Mouse (Mus musculus): ENCODE results near the gene Diexf.

GRCm38 (mm10) chr1:193054401-193054800, 75.7 kb downstream of the Diexf start:
- TF ChIP-seq USF1 (IDR thresholded peaks at IDR 0.05; ENCODE audit: low read depth) (no peak), POLR2A (IDR thresholded peaks at IDR 0.05; ENCODE audit: insufficient read length, low read depth) (no peak), E2F4 (IDR thresholded peaks at IDR 0.05; ENCODE audit: insufficient read depth) (no peak), CEBPB (IDR thresholded peaks at IDR 0.05; ENCODE audit: insufficient read depth, poor library complexity, severe bottlenecking) (no peak), REST (IDR thresholded peaks at IDR 0.05; ENCODE audit: insufficient read depth, insufficient read length) (no peak), MAX (IDR thresholded peaks at IDR 0.05; ENCODE audit: low read depth) (no peak), POLR2AphosphoS2 (IDR thresholded peaks at IDR 0.05; ENCODE audit: insufficient read length, low read depth) (no peak), TCF12 (IDR thresholded peaks at IDR 0.05; ENCODE audit: insufficient read depth, poor library complexity, severe bottlenecking) (no peak), SRF (IDR thresholded peaks at IDR 0.05; ENCODE audit: control insufficient read depth, insufficient read length, low read depth) (no peak), MYOD1 (IDR thresholded peaks at IDR 0.05; ENCODE audit: control insufficient read depth in 1 of 3, insufficient read length in 2 of 3, low read depth in 2 of 3) (no peak), TCF3 (IDR thresholded peaks at IDR 0.05; ENCODE audit: insufficient read length, low read depth) (no peak)
